Mouse (Mus musculus): ENCODE results near the gene Krt79. TPM values are rescaled to one million over a fixed set of nuclear protein-coding genes. Genes with fewer than 3 reads are reported as not detected.
A peak's percentile ranks its signal among the peaks of the same experiment; 100 is the strongest.

The Krt79 gene
- polyA plus RNA-seq, 1 experiment from 2014 or later = not detected

DNA sequence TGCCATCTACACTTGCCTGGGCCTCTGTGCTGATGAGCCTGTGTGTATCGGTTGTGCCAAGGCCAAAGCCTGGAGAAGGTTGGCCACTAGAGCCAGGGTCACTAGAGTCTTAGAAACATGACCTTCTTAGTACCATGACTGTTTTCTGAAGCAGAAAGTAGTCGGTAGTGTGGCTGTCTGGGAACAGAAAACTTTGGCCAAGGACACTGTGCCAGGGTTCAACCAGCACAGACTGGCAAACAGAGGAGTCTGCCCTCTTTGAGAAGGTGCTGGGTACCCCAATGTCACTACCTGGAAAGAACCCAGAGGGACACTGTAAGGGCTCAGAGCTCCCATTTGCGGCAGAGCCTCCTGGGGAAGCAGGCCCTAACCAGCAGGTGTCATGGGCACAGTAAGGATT, 36.5 kb upstream of the Krt79 start:
- Histone ChIP-seq H3K4me3 (ENCODE audit: low read depth, low read length) (no peak overlapping the region; the same call in 1 of the 2 replicates), H3K36me3 (ENCODE audit: control insufficient read depth, insufficient read depth, low read length) (no peaks in the 10 kb centered on the region), H3K9ac (ENCODE audit: low read depth, low read length) (peak overlapping the region; percentile 64), H3K27me3 (ENCODE audit: control insufficient read depth, insufficient read depth, low read length) (no peaks in the 10 kb centered on the region), H3K9me3 (ENCODE audit: control insufficient read depth, low read length) (no peaks in the 10 kb centered on the region), H3K4me2 (replicated peaks; ENCODE audit: low read depth, low read length) (peak overlapping the region; percentile 85; the same call in 1 of the 2 replicates), H3K4me1 (replicated peaks; ENCODE audit: control insufficient read depth, insufficient read depth, low read length) (no peaks in the 10 kb centered on the region; the same call in none of the 2 replicates), H3K27ac (ENCODE audit: low read depth, low read length) (no peak overlapping the region)
- 62% methylated on average over 3 of the region's 3 CpGs for WGBS
- ATAC-seq (ENCODE audit: low FRiP score) (no peak), DNase-seq (ENCODE audit: low spot score) (no peak)

DNA sequence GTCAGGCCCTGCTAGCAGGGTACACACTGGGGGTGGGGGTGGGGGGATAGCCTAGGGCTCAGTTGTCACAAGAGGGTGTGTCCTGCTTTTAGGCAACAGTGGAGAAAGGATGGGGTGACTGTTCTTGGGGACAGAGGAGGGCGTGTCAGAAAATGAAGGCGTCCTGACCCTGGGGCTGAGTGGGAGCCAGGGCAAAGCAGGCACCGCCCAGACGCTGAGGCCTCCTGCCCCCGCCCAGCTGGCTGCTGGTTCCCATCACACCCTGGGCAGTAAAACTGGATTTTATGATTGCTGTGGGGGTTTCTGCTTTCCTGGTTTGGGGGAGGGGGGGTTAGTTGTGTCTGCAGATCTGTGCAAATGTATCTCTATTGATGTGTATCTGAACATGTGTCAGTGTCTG, 35.9 kb upstream of the Krt79 start:
- H3K4me2 ChIP-seq (replicated peaks; ENCODE audit: low read depth, low read length) = no peak overlapping the region
- no peak overlapping the region for H3K4me3 ChIP-seq (ENCODE audit: low read depth, low read length)
- no peak overlapping the region for H3K9ac ChIP-seq (ENCODE audit: low read depth, low read length)
- no peaks in the 10 kb centered on the region for H3K27me3 ChIP-seq (ENCODE audit: control insufficient read depth, insufficient read depth, low read length)
- no peaks in the 10 kb centered on the region; the same call in none of the 2 replicates for H3K4me1 ChIP-seq (replicated peaks; ENCODE audit: control insufficient read depth, insufficient read depth, low read length)
- no peaks in the 10 kb centered on the region for H3K36me3 ChIP-seq (ENCODE audit: control insufficient read depth, insufficient read depth, low read length)
- no peaks in the 10 kb centered on the region for H3K9me3 ChIP-seq (ENCODE audit: control insufficient read depth, low read length)
- 66% methylated on average over 5 of the region's 5 CpGs for WGBS
- ATAC-seq (ENCODE audit: low FRiP score) = no peak
- H3K27ac ChIP-seq (ENCODE audit: low read depth, low read length) = no peak overlapping the region
- no peak for DNase-seq (ENCODE audit: low spot score)

DNA sequence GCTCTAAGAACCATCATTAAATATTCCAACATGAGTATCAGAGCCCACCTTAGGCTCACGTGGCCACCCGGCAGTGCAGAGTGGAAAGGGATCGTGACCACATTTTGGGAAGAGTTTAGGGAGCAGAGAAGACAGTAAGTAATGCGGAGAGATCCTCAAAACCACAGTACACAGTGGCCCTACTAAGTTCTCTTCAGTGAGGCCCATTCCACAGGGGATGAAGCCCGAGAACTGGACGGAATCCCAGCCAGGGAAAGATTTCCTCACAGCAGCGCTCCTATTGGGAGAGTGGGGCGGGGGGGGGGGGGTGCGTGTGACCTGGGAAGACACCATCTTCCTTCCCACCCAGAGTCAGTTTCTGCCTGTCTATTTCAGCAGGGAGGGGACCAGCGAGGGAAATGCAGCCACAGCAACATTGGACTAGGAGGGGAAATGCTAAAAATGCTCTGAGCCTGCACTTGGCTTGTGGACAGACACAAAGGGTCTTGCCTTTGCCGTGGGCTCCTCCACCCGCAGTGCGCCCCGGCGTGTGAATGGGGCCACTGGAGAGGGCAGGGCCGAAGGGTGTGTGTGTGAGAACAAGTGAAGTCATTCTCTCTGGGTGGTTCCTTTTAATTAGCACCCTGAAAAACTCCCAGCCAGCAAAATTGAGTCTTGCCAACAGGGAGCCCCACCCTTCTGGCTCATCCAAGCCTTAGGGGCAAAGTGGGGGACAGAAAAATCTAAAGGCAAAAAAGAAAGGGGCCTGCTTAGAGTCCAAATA, 34.1 kb upstream of the Krt79 start:
- Histone ChIP-seq H3K27me3 (ENCODE audit: control insufficient read depth, insufficient read depth, low read length) (no peaks in the 10 kb centered on the region), H3K27ac (ENCODE audit: low read depth, low read length) (no peak overlapping the region), H3K4me3 (ENCODE audit: low read depth, low read length) (no peak overlapping the region), H3K9me3 (ENCODE audit: control insufficient read depth, low read length) (no peaks in the 10 kb centered on the region), H3K4me2 (replicated peaks; ENCODE audit: low read depth, low read length) (no peak overlapping the region), H3K9ac (ENCODE audit: low read depth, low read length) (no peak overlapping the region), H3K36me3 (ENCODE audit: control insufficient read depth, insufficient read depth, low read length) (no peaks in the 10 kb centered on the region), H3K4me1 (replicated peaks; ENCODE audit: control insufficient read depth, insufficient read depth, low read length) (no peaks in the 10 kb centered on the region; the same call in none of the 2 replicates)
- no peak for DNase-seq (ENCODE audit: low spot score)
- 69% methylated on average over 16 of the region's 16 CpGs for WGBS
- ATAC-seq (ENCODE audit: low FRiP score) = no peak

DNA sequence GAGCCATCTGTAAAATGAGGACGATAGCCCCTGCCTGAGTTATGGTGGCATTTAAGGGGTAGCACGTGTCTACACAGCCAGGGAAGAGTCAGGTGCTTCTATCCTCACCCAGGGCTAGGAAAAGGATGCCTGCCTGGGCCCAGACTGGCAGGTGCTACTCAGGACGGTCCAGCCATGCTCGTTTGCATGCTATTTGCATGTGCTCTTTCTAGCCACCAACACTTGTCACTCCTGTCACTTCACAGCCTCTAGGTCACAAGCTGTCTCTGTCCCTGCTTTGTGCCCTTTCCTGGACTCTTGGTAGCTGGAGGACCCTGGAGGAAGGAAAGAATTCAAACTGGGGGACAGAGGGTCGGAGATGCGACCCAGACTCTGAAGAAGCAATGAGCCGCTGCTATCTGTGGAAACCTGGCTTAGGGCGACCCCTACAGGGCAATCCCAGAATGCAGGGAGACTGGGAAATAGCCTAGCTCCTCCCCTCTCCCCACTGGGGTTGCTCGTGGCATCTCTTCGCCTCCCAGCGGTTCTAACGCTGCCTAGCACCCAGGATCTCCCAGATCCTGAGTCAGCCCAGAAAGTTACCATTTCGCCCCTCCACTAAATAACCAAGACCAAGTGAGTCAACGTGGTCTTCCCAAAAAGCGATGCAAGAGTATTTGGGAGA, 33.4 kb upstream of the Krt79 start:
- H3K27me3 ChIP-seq (ENCODE audit: control insufficient read depth, insufficient read depth, low read length) = no peaks in the 10 kb centered on the region
- H3K9me3 ChIP-seq (ENCODE audit: control insufficient read depth, low read length) = no peaks in the 10 kb centered on the region
- ATAC-seq (ENCODE audit: low FRiP score) (peak; percentile 68), DNase-seq (ENCODE audit: low spot score) (peak; percentile 100)
- WGBS = 10% methylated on average over 15 of the region's 15 CpGs
- H3K4me1 ChIP-seq (replicated peaks; ENCODE audit: control insufficient read depth, insufficient read depth, low read length) = no peaks in the 10 kb centered on the region; the same call in none of the 2 replicates
- H3K36me3 ChIP-seq (ENCODE audit: control insufficient read depth, insufficient read depth, low read length) = no peaks in the 10 kb centered on the region
- no peak overlapping the region for H3K27ac ChIP-seq (ENCODE audit: low read depth, low read length)
- no peak overlapping the region; the same call in 1 of the 2 replicates for H3K4me2 ChIP-seq (replicated peaks; ENCODE audit: low read depth, low read length)
- H3K4me3 ChIP-seq (ENCODE audit: low read depth, low read length) = no peak overlapping the region
- peak overlapping the region; percentile 11; the same call in 1 of the 2 replicates for H3K9ac ChIP-seq (ENCODE audit: low read depth, low read length)

DNA sequence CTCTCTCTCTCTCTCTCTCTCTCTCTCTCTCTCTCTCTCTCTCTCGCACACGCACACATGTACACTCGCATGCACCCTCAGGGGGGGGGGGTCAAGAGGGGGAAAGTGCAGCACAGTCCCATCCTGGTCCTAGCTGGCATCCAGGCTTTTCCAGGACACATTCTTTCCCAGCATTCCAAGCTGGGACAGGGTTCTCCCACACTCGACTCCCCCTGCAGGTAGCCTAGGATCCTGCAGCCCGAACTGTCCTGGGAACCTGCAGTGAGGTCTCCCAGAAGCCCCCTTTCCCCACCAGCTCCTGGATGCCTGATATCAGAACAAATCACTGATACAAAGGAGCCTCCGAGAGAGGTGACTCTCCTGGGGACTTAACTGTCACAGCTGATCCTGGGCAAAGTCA, 30.4 kb upstream of the Krt79 start:
- no peak overlapping the region for H3K27ac ChIP-seq (ENCODE audit: low read depth, low read length)
- WGBS = 12% methylated on average over 3 of the region's 6 CpGs
- H3K9me3 ChIP-seq (ENCODE audit: control insufficient read depth, low read length) = no peaks in the 10 kb centered on the region
- no peak overlapping the region for H3K9ac ChIP-seq (ENCODE audit: low read depth, low read length)
- H3K4me1 ChIP-seq (replicated peaks; ENCODE audit: control insufficient read depth, insufficient read depth, low read length) = no peaks in the 10 kb centered on the region
- H3K4me3 ChIP-seq (ENCODE audit: low read depth, low read length) = no peak overlapping the region
- no peaks in the 10 kb centered on the region for H3K27me3 ChIP-seq (ENCODE audit: control insufficient read depth, insufficient read depth, low read length)
- ATAC-seq (ENCODE audit: low FRiP score) (no peak), DNase-seq (ENCODE audit: low spot score) (peak; percentile 85)
- no peak overlapping the region for H3K4me2 ChIP-seq (replicated peaks; ENCODE audit: low read depth, low read length)
- H3K36me3 ChIP-seq (ENCODE audit: control insufficient read depth, insufficient read depth, low read length) = no peaks in the 10 kb centered on the region

DNA sequence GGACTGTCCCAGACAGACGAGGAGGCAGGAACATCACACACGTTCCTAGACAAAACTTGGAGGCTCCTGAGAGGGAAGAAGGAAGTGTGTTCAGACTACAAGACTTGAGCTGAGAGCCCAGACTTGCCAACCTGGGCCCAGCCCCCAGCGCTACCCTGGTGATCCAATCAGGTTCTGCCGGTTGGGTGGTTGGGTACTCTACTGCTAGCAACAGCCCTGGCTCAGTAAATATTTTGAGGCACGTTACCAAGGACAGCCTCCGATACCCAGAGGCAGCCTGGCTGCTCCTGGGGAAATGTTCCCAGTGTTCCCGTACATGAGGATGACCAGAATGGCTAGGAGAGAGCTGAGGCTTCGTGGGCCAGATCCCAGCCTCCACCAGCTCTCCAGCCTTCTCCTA, 26.7 kb upstream of the Krt79 start:
- no peak overlapping the region for H3K9ac ChIP-seq (ENCODE audit: low read depth, low read length)
- no peaks in the 10 kb centered on the region for H3K4me1 ChIP-seq (replicated peaks; ENCODE audit: control insufficient read depth, insufficient read depth, low read length)
- H3K9me3 ChIP-seq (ENCODE audit: control insufficient read depth, low read length) = no peaks in the 10 kb centered on the region
- ATAC-seq (ENCODE audit: low FRiP score) (no peak), DNase-seq (ENCODE audit: low spot score) (no peak)
- no peaks in the 10 kb centered on the region for H3K36me3 ChIP-seq (ENCODE audit: control insufficient read depth, insufficient read depth, low read length)
- no peak overlapping the region for H3K4me3 ChIP-seq (ENCODE audit: low read depth, low read length)
- H3K27ac ChIP-seq (ENCODE audit: low read depth, low read length) = no peak overlapping the region
- no peaks in the 10 kb centered on the region for H3K27me3 ChIP-seq (ENCODE audit: control insufficient read depth, insufficient read depth, low read length)
- no peak overlapping the region for H3K4me2 ChIP-seq (replicated peaks; ENCODE audit: low read depth, low read length)
- 80% methylated on average over 8 of the region's 8 CpGs for WGBS

DNA sequence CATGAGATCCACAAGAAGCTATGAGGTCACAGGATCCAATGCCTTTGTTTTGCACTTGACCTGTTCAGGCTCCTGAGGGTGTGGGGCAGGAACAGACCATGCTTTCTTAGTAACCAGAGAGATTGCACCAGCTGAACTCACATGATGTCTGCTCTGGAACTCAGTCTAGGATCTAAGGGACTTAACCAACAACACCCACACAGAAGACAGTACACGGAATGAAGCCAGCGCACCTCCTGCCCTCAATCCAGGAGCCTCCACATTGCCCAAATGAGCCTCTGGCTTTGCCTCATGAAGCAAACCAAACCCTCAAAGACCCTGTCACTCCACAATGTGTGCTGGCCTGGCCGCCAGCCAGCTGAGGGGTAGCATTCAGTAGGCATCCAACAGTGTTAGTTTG, 18.8 kb upstream of the Krt79 start:
- ATAC-seq (ENCODE audit: low FRiP score) (no peak), DNase-seq (ENCODE audit: low spot score) (no peak)
- H3K27ac ChIP-seq (ENCODE audit: low read depth, low read length) = no peak overlapping the region
- no peaks in the 10 kb centered on the region for H3K27me3 ChIP-seq (ENCODE audit: control insufficient read depth, insufficient read depth, low read length)
- no peaks in the 10 kb centered on the region for H3K36me3 ChIP-seq (ENCODE audit: control insufficient read depth, insufficient read depth, low read length)
- H3K9me3 ChIP-seq (ENCODE audit: control insufficient read depth, low read length) = no peaks in the 10 kb centered on the region
- no peak overlapping the region for H3K9ac ChIP-seq (ENCODE audit: low read depth, low read length)
- no peak overlapping the region for H3K4me2 ChIP-seq (replicated peaks; ENCODE audit: low read depth, low read length)
- WGBS = 91% methylated on average over 3 of the region's 3 CpGs
- H3K4me3 ChIP-seq (ENCODE audit: low read depth, low read length) = no peak overlapping the region
- no peaks in the 10 kb centered on the region for H3K4me1 ChIP-seq (replicated peaks; ENCODE audit: control insufficient read depth, insufficient read depth, low read length)

DNA sequence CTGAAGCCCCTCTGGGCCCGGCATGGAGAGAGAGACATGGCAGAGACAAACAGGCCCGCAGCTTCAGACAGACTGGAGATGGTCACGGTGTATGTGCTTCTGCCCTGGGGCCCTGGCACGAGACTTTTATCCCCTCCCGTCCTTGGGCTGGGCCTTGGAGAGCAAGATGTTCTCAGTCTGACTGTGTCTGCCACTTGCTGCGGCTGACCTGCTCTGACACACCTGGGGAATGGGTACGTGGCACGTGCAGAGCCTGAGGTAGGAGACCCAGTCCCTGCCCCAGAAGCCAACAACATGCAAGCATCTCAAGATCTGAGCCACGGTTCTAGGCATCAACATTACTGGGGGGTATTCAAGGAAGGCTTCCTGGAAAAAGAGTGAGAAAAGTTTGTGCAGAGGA, 14.1 kb upstream of the Krt79 start, which contains the start of gene Krt78:
Krt78 (minus strand) TSS at position 101 of the 400 bp plus-strand sequence.
- DNase-seq (ENCODE audit: low spot score) = no peak
- H3K36me3 ChIP-seq (ENCODE audit: control insufficient read depth, insufficient read depth, low read length) = no peaks in the 10 kb centered on the region
- no peak within 1 kb of the TSS for H3K9ac ChIP-seq (ENCODE audit: low read depth, low read length)
- no peak for ATAC-seq (ENCODE audit: low FRiP score)
- WGBS = 84% methylated on average over 9 of the region's 9 CpGs
- H3K27me3 ChIP-seq (ENCODE audit: control insufficient read depth, insufficient read depth, low read length) = no peaks in the 10 kb centered on the region
- H3K4me3 ChIP-seq (ENCODE audit: low read depth, low read length) = no peak within 1 kb of the TSS
- H3K4me2 ChIP-seq (replicated peaks; ENCODE audit: low read depth, low read length) = no peak within 1 kb of the TSS
- H3K27ac ChIP-seq (ENCODE audit: low read depth, low read length) = no peak within 1 kb of the TSS
- no peaks in the 10 kb centered on the region for H3K9me3 ChIP-seq (ENCODE audit: control insufficient read depth, low read length)
- no peaks in the 10 kb centered on the region for H3K4me1 ChIP-seq (replicated peaks; ENCODE audit: control insufficient read depth, insufficient read depth, low read length)
